Mouse (Mus musculus) cerebellum, adult 11 months (tissue): ENCODE measurements around the gene Furin.

Experiments
- DNase-seq: peaks from one replicate; pipeline ENCODE4 v3.0.0; 2022

Gene Furin

GRCm38 (mm10) chr7:80405188-80405695 is at the start of gene Furin:
Gene Furin, minus strand, starts transcription at chr7:80405436.
- DNase-seq, result no peak

GRCm38 (mm10) chr7:80454786-80455185 is 49.5 kb upstream of the Furin start:
- DNase-seq, result no peak

- DNase-seq, result no peak
Measured at GRCm38 (mm10) chr7:80453997-80454396, 48.8 kb upstream of the Furin start.

- no peak for DNase-seq
Measured at GRCm38 (mm10) chr7:80453121-80453520, 47.9 kb upstream of the Furin start.

- no peak for DNase-seq
Measured at GRCm38 (mm10) chr7:80452241-80452640, 47.0 kb upstream of the Furin start.

- no peak for DNase-seq
Measured at GRCm38 (mm10) chr7:80451550-80452232, 46.5 kb upstream of the Furin start.

GRCm38 (mm10) chr7:80450354-80450753 is 45.1 kb upstream of the Furin start:
- no peak for DNase-seq

GRCm38 (mm10) chr7:80449620-80450091 is 44.4 kb upstream of the Furin start:
- no peak for DNase-seq

GRCm38 (mm10) chr7:80447336-80447735 is 42.1 kb upstream of the Furin start:
- DNase-seq, result no peak

- DNase-seq, result no peak
Measured at GRCm38 (mm10) chr7:80446221-80446878, 41.1 kb upstream of the Furin start.

GRCm38 (mm10) chr7:80445492-80445891 is 40.3 kb upstream of the Furin start:
- no peak for DNase-seq

- no peak for DNase-seq
Measured at GRCm38 (mm10) chr7:80444401-80445249, 39.4 kb upstream of the Furin start.

- DNase-seq, result no peak
Measured at GRCm38 (mm10) chr7:80443124-80443523, 37.9 kb upstream of the Furin start.

GRCm38 (mm10) chr7:80441986-80442904 is 37.0 kb upstream of the Furin start:
- DNase-seq, result no peak

GRCm38 (mm10) chr7:80440685-80441084 is 35.4 kb upstream of the Furin start:
- DNase-seq, result no peak

- no peak for DNase-seq
Measured at GRCm38 (mm10) chr7:80439789-80440488, 34.7 kb upstream of the Furin start.

- no peak for DNase-seq
Measured at GRCm38 (mm10) chr7:80439032-80439760, 34.0 kb upstream of the Furin start.

GRCm38 (mm10) chr7:80436571-80436970 is 31.3 kb upstream of the Furin start:
- DNase-seq, result no peak

GRCm38 (mm10) chr7:80435594-80435993 is 30.4 kb upstream of the Furin start:
- no peak for DNase-seq

- no peak for DNase-seq
Measured at GRCm38 (mm10) chr7:80429661-80430060, 24.4 kb upstream of the Furin start.

GRCm38 (mm10) chr7:80427730-80428129 is 22.5 kb upstream of the Furin start:
- DNase-seq, result no peak
